12 mouse cellular contexts compared by ENCODE assay signal in genomic region chr10:19548016-19548415, GRCm38 (mm10).
"Had no signal": no experiment of that assay in that cellular context is flagged by ENCODE, and none has a peak within 500 bp of the region (broad histone marks: within the 10 kb centered on the region; RNA-seq: fewer than 3 reads in every experiment).

No protein-coding gene starts in this region.

- DNase-seq: kidney, adult 8-10 months; kidney, postnatal 25 days; lung, embryonic 14.5 days; lung, postnatal 14 days; thymus, postnatal 4 days had no signal

- H3K4me1 ChIP-seq: limb, embryonic 10.5 days; midbrain, embryonic 13.5 days; neural tube, embryonic 15.5 days had no signal

- ATAC-seq: inflammation-experienced regulatory T-cells, adult 6 months; intestine, postnatal 0 days; midbrain, embryonic 13.5 days had no signal

- H3K27me3 ChIP-seq: midbrain, embryonic 13.5 days; neural tube, embryonic 15.5 days had no signal

- H3K27ac ChIP-seq: limb, embryonic 10.5 days; liver, embryonic 14.5 days; midbrain, embryonic 13.5 days; neural tube, embryonic 15.5 days had no signal

- H3K36me3 ChIP-seq: limb, embryonic 10.5 days; midbrain, embryonic 13.5 days; neural tube, embryonic 15.5 days had no signal

- H3K4me3 ChIP-seq: limb, embryonic 10.5 days; midbrain, embryonic 13.5 days; myocyte; neural tube, embryonic 15.5 days had no signal
